Mouse (Mus musculus): ENCODE results near the gene Man2a1. TPM values are rescaled to one million over a fixed set of nuclear protein-coding genes. Genes with fewer than 3 reads are reported as not detected.

The Man2a1 gene
- polyA plus RNA-seq, 1 experiment from 2014 or later: 10.5 TPM

- Histone ChIP-seq H3K36me3 (ENCODE audit: control insufficient read depth, insufficient read depth, low read length) (no peaks in the 10 kb centered on the region), H3K4me2 (ENCODE audit: low read depth, low read length) (no peak overlapping the region), H3K9me3 (ENCODE audit: control insufficient read depth, low read length) (no peaks in the 10 kb centered on the region), H3K4me1 (ENCODE audit: control insufficient read depth, insufficient read depth, low read length) (no peaks in the 10 kb centered on the region), H3K4me3 (ENCODE audit: low read depth, low read length) (no peak overlapping the region), H3K27ac (replicated peaks; ENCODE audit: low read depth, low read length) (no peak overlapping the region), H3K27me3 (replicated peaks; ENCODE audit: control insufficient read depth, insufficient read depth, low read length) (no peaks in the 10 kb centered on the region), H3K9ac (ENCODE audit: low read depth, low read length) (no peak overlapping the region)
- no peak for DNase-seq (ENCODE audit: low spot score)
- ATAC-seq (ENCODE audit: low read depth): no peak
- 67% methylated on average over 3 of the region's 3 CpGs for WGBS
Measured at GRCm38 (mm10) chr17:64789175-64789574, 188.6 kb downstream of the Man2a1 start.

- Histone ChIP-seq H3K4me3 (ENCODE audit: low read depth, low read length) (no peak overlapping the region), H3K36me3 (ENCODE audit: control insufficient read depth, insufficient read depth, low read length) (no peaks in the 10 kb centered on the region), H3K4me1 (ENCODE audit: control insufficient read depth, insufficient read depth, low read length) (no peaks in the 10 kb centered on the region), H3K9me3 (ENCODE audit: control insufficient read depth, low read length) (no peaks in the 10 kb centered on the region), H3K27me3 (replicated peaks; ENCODE audit: control insufficient read depth, insufficient read depth, low read length) (no peaks in the 10 kb centered on the region), H3K27ac (replicated peaks; ENCODE audit: low read depth, low read length) (no peak overlapping the region), H3K4me2 (ENCODE audit: low read depth, low read length) (no peak overlapping the region), H3K9ac (ENCODE audit: low read depth, low read length) (no peak overlapping the region)
- no peak for DNase-seq (ENCODE audit: low spot score)
- ATAC-seq (ENCODE audit: low read depth): no peak
- WGBS: 86% methylated on average over 3 of the region's 3 CpGs
Measured at GRCm38 (mm10) chr17:64792076-64792475, 191.5 kb downstream of the Man2a1 start.

GRCm38 (mm10) chr17:64792623-64793022 lies 192.1 kb downstream of the Man2a1 start:
- ATAC-seq (ENCODE audit: low read depth) (peak; percentile 62; the same call in 1 of the 2 replicates), DNase-seq (ENCODE audit: low spot score) (peak; percentile 22)
- H3K9ac ChIP-seq (ENCODE audit: low read depth, low read length): no peak overlapping the region
- H3K4me1 ChIP-seq (ENCODE audit: control insufficient read depth, insufficient read depth, low read length): no peaks in the 10 kb centered on the region
- WGBS: 70% methylated on average over 5 of the region's 5 CpGs
- H3K27me3 ChIP-seq (replicated peaks; ENCODE audit: control insufficient read depth, insufficient read depth, low read length): no peaks in the 10 kb centered on the region
- no peak overlapping the region for H3K4me3 ChIP-seq (ENCODE audit: low read depth, low read length)
- H3K9me3 ChIP-seq (ENCODE audit: control insufficient read depth, low read length): no peaks in the 10 kb centered on the region
- no peak overlapping the region for H3K4me2 ChIP-seq (ENCODE audit: low read depth, low read length)
- no peak overlapping the region for H3K27ac ChIP-seq (replicated peaks; ENCODE audit: low read depth, low read length)
- H3K36me3 ChIP-seq (ENCODE audit: control insufficient read depth, insufficient read depth, low read length): no peaks in the 10 kb centered on the region

- peak; percentile 55 for ATAC-seq (ENCODE audit: low read depth)
- H3K9me3 ChIP-seq (ENCODE audit: control insufficient read depth, low read length): no peaks in the 10 kb centered on the region
Measured at GRCm38 (mm10) chr17:64802168-64802955, 201.8 kb downstream of the Man2a1 start.

GRCm38 (mm10) chr17:64802956-64803275 lies 202.4 kb downstream of the Man2a1 start:
- no peak for DNase-seq (ENCODE audit: low spot score)
- H3K9ac ChIP-seq (ENCODE audit: low read depth, low read length): no peak overlapping the region
- H3K4me1 ChIP-seq (ENCODE audit: control insufficient read depth, insufficient read depth, low read length): 0 out of 2 replicates have a peak, but pooled peaks cover 8% of the 10 kb centered on the region
- WGBS: 63% methylated on average over 7 of the region's 7 CpGs
- no peaks in the 10 kb centered on the region for H3K9me3 ChIP-seq (ENCODE audit: control insufficient read depth, low read length)
- no peaks in the 10 kb centered on the region for H3K27me3 ChIP-seq (replicated peaks; ENCODE audit: control insufficient read depth, insufficient read depth, low read length)
- no peaks in the 10 kb centered on the region for H3K36me3 ChIP-seq (ENCODE audit: control insufficient read depth, insufficient read depth, low read length)
- H3K4me3 ChIP-seq (ENCODE audit: low read depth, low read length): no peak overlapping the region
- no peak overlapping the region for H3K27ac ChIP-seq (replicated peaks; ENCODE audit: low read depth, low read length)
- H3K4me2 ChIP-seq (ENCODE audit: low read depth, low read length): peak overlapping the region; percentile 15; the same call in 1 of the 2 replicates
- peak; percentile 18; the same call in 1 of the 2 replicates for ATAC-seq (ENCODE audit: low read depth)

More at GRCm38 (mm10) chr17:64802168-64802955, 201.8 kb downstream of the Man2a1 start:
- H3K4me1 ChIP-seq (ENCODE audit: control insufficient read depth, insufficient read depth, low read length): 0 out of 2 replicates have a peak, but pooled peaks cover 8% of the 10 kb centered on the region
- H3K9ac ChIP-seq (ENCODE audit: low read depth, low read length): no peak overlapping the region
- H3K27me3 ChIP-seq (replicated peaks; ENCODE audit: control insufficient read depth, insufficient read depth, low read length): no peaks in the 10 kb centered on the region
- H3K36me3 ChIP-seq (ENCODE audit: control insufficient read depth, insufficient read depth, low read length): no peaks in the 10 kb centered on the region
- peak; percentile 38 for DNase-seq (ENCODE audit: low spot score)
- WGBS: 35% methylated on average over 11 of the region's 11 CpGs
- peak overlapping the region; percentile 15; the same call in 1 of the 2 replicates for H3K4me2 ChIP-seq (ENCODE audit: low read depth, low read length)
- H3K4me3 ChIP-seq (ENCODE audit: low read depth, low read length): no peak overlapping the region
- no peak overlapping the region for H3K27ac ChIP-seq (replicated peaks; ENCODE audit: low read depth, low read length)

Other genes starting within 250 kb of the Man2a1 start
- not detected in 2 replicates for gene 4930583I09Rik, start 235.3 kb downstream of the Man2a1 start, polyA plus RNA-seq (2014; fragmentation: Nextera tagmentation; extraction: Ambion mirVana)